Mouse (Mus musculus): Measurements from ENCODE around the gene Slc17a1. TPM values are rescaled to one million over a fixed set of nuclear protein-coding genes. Genes with fewer than 3 reads are reported as not detected.

Gene Slc17a1
- polyA plus RNA-seq, 1 experiment = not detected

GRCm38 (mm10) chr13:23869996-23870395 lies 2.4 kb downstream of the Slc17a1 start:
- H3K4me1 ChIP-seq (ENCODE audit: control insufficient read depth, insufficient read depth, low read length) = no peaks in the 10 kb centered on the region
- H3K27ac ChIP-seq (ENCODE audit: insufficient read depth, low read length) = no peak overlapping the region
- H3K4me3 ChIP-seq (replicated peaks; ENCODE audit: insufficient read depth, low read depth, low read length) = no peak overlapping the region
- H3K27me3 ChIP-seq (ENCODE audit: control insufficient read depth, insufficient read depth, low read length) = no peaks in the 10 kb centered on the region
- DNase-seq = no peak
- WGBS = 81% methylated on average over 3 of the region's 3 CpGs
- TF ChIP-seq CTCF (IDR thresholded peaks at IDR 0.05; ENCODE audit: borderline replicate concordance, insufficient read depth, low read depth, low read length) = no peak
- TF ChIP-seq POLR2A (IDR thresholded peaks at IDR 0.05; ENCODE audit: borderline replicate concordance, insufficient read depth, low read length) = no peak

- Histone ChIP-seq H3K27me3 (ENCODE audit: control insufficient read depth, insufficient read depth, low read length) (no peaks in the 10 kb centered on the region), H3K4me3 (replicated peaks; ENCODE audit: insufficient read depth, low read depth, low read length) (no peak overlapping the region), H3K4me1 (ENCODE audit: control insufficient read depth, insufficient read depth, low read length) (no peaks in the 10 kb centered on the region), H3K27ac (ENCODE audit: insufficient read depth, low read length) (no peak overlapping the region)
- TF ChIP-seq POLR2A (IDR thresholded peaks at IDR 0.05; ENCODE audit: borderline replicate concordance, insufficient read depth, low read length) = no peak
- TF ChIP-seq CTCF (IDR thresholded peaks at IDR 0.05; ENCODE audit: borderline replicate concordance, insufficient read depth, low read depth, low read length) = no peak
- DNase-seq = no peak
- WGBS = 89% methylated on average over 5 of the region's 5 CpGs
Measured at GRCm38 (mm10) chr13:23873141-23873540, 5.6 kb downstream of the Slc17a1 start.

- no peak for TF ChIP-seq CTCF (IDR thresholded peaks at IDR 0.05; ENCODE audit: borderline replicate concordance, insufficient read depth, low read depth, low read length)
- TF ChIP-seq POLR2A (IDR thresholded peaks at IDR 0.05; ENCODE audit: borderline replicate concordance, insufficient read depth, low read length) = no peak
- no peak overlapping the region for H3K4me3 ChIP-seq (replicated peaks; ENCODE audit: insufficient read depth, low read depth, low read length)
- no peaks in the 10 kb centered on the region for H3K4me1 ChIP-seq (ENCODE audit: control insufficient read depth, insufficient read depth, low read length)
- no peak overlapping the region for H3K27ac ChIP-seq (ENCODE audit: insufficient read depth, low read length)
- DNase-seq = no peak
- WGBS = 69% methylated on average over 3 of the region's 3 CpGs
- H3K27me3 ChIP-seq (ENCODE audit: control insufficient read depth, insufficient read depth, low read length) = no peaks in the 10 kb centered on the region
Measured at GRCm38 (mm10) chr13:23879106-23879505, 11.6 kb downstream of the Slc17a1 start.

GRCm38 (mm10) chr13:23879636-23880035 lies 12.1 kb downstream of the Slc17a1 start:
- WGBS = 89% methylated on average over 5 of the region's 5 CpGs
- H3K27me3 ChIP-seq (ENCODE audit: control insufficient read depth, insufficient read depth, low read length) = no peaks in the 10 kb centered on the region
- no peaks in the 10 kb centered on the region for H3K4me1 ChIP-seq (ENCODE audit: control insufficient read depth, insufficient read depth, low read length)
- TF ChIP-seq POLR2A (IDR thresholded peaks at IDR 0.05; ENCODE audit: borderline replicate concordance, insufficient read depth, low read length) = no peak
- TF ChIP-seq CTCF (IDR thresholded peaks at IDR 0.05; ENCODE audit: borderline replicate concordance, insufficient read depth, low read depth, low read length) = no peak
- no peak overlapping the region for H3K27ac ChIP-seq (ENCODE audit: insufficient read depth, low read length)
- H3K4me3 ChIP-seq (replicated peaks; ENCODE audit: insufficient read depth, low read depth, low read length) = no peak overlapping the region
- no peak for DNase-seq

- WGBS = 36% methylated on average over 2 of the region's 2 CpGs
- H3K27me3 ChIP-seq (ENCODE audit: control insufficient read depth, insufficient read depth, low read length) = no peaks in the 10 kb centered on the region
- TF ChIP-seq POLR2A (IDR thresholded peaks at IDR 0.05; ENCODE audit: borderline replicate concordance, insufficient read depth, low read length) = no peak
- no peak for TF ChIP-seq CTCF (IDR thresholded peaks at IDR 0.05; ENCODE audit: borderline replicate concordance, insufficient read depth, low read depth, low read length)
- no peaks in the 10 kb centered on the region for H3K4me1 ChIP-seq (ENCODE audit: control insufficient read depth, insufficient read depth, low read length)
- H3K27ac ChIP-seq (ENCODE audit: insufficient read depth, low read length) = no peak overlapping the region
- DNase-seq = no peak
- no peak overlapping the region for H3K4me3 ChIP-seq (replicated peaks; ENCODE audit: insufficient read depth, low read depth, low read length)
Measured at GRCm38 (mm10) chr13:23885540-23885939, 18.0 kb downstream of the Slc17a1 start.

DNA sequence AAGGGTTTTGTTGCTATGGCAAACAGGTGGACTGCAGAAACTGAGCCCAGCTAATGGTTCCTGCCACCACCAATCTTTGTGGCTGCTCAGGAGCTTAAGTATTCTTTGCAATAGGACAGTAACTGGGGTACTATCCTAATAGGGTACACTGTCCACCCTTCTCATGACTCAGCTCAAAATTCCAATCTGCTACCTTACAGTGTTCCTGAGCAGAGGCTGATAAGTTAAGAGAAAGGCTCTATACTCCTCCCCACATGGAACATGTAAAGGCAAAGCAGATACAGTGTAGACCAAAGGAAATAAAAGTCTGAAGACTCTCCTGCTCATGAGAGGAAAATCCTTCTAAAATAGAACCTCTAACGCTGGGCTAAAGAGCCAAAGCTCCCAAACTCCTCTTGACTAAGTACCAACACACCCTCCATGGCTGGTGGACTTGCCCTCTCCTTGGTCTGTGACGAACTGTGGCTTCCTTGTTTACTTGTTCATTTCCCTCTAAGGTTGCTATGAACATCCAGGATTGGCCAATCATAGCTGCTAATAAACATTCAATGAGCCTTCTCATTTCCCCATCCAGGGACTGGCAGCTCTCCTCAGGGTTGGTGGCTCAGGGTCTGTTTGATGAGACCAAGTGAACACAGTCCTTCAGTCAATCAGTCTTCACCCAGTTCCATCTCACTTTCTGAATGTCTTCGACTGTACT lies 19.6 kb downstream of the Slc17a1 start:
- Histone ChIP-seq H3K4me1 (ENCODE audit: control insufficient read depth, insufficient read depth, low read length) (no peaks in the 10 kb centered on the region), H3K4me3 (replicated peaks; ENCODE audit: insufficient read depth, low read depth, low read length) (no peak overlapping the region), H3K27ac (ENCODE audit: insufficient read depth, low read length) (no peak overlapping the region), H3K27me3 (ENCODE audit: control insufficient read depth, insufficient read depth, low read length) (no peaks in the 10 kb centered on the region)
- WGBS = 80% methylated on average over 3 of the region's 3 CpGs
- DNase-seq = no peak
- TF ChIP-seq POLR2A (IDR thresholded peaks at IDR 0.05; ENCODE audit: borderline replicate concordance, insufficient read depth, low read length) (no peak), CTCF (IDR thresholded peaks at IDR 0.05; ENCODE audit: borderline replicate concordance, insufficient read depth, low read depth, low read length) (no peak)

DNA sequence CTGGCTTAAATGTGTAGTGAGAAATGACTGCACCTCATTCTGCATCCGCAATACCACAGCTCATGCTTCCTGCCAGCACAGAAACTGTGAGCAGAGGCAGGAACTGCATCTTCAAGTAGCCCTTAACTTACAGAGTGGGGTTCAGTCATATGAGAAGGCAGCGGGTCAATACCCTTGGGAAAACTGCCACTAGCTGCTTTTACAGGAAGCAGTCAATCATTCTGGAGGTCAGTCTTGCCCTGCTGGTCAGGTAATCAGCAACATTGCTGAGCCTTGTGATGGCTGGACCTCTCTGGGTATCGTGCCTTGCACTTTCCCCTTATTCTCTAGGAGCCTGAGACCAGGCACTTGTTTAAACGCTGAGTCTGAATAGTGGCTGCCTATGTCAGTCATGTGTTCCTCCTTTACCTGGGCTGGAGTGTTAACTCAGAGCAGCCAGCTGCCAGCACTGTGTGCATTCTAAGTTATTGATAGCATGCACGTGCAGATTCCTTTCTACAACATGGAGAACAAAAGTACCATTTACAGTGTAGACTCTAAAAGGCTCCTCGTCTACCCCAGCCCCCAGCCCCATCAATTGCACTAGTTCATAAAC lies 21.6 kb downstream of the Slc17a1 start:
- whole genome bisulfite sequencing = 84% methylated on average over 6 of the region's 6 CpGs
- no peak for TF ChIP-seq POLR2A (IDR thresholded peaks at IDR 0.05; ENCODE audit: borderline replicate concordance, insufficient read depth, low read length)
- TF ChIP-seq CTCF (IDR thresholded peaks at IDR 0.05; ENCODE audit: borderline replicate concordance, insufficient read depth, low read depth, low read length) = no peak
- Histone ChIP-seq H3K4me1 (ENCODE audit: control insufficient read depth, insufficient read depth, low read length) (no peaks in the 10 kb centered on the region), H3K27ac (ENCODE audit: insufficient read depth, low read length) (no peak overlapping the region), H3K27me3 (ENCODE audit: control insufficient read depth, insufficient read depth, low read length) (no peaks in the 10 kb centered on the region; the same call in 1 of the 2 replicates), H3K4me3 (replicated peaks; ENCODE audit: insufficient read depth, low read depth, low read length) (no peak overlapping the region)
- DNase-seq = no peak

Measured in cerebellum, adult 2 months (tissue).